Comparison of ENCODE assay signal across 8 mouse cellular contexts in genomic region chr1:102628061-102628460, GRCm38 (mm10).
DNase-seq lines count a peak whose midpoint lies in the region; ATAC-seq and TF ChIP-seq lines count a peak whose summit lies in the region.

No protein-coding gene starts in this region.

- peak; percentile 100 for ATAC-seq in forebrain, embryonic 12.5 days (ENCODE audit: low FRiP score)
- ATAC-seq in heart, embryonic 15.5 days (replicated peaks; ENCODE audit: insufficient number of reproducible peaks, insufficient read depth, low FRiP score, low read depth), result peak; percentile 100
- ATAC-seq in stomach, embryonic 14.5 days (ENCODE audit: insufficient number of reproducible peaks, insufficient read depth, low FRiP score, low read depth), result peak; percentile 100

- no peaks in the 10 kb centered on the region for H3K27me3 ChIP-seq in forebrain, embryonic 12.5 days
- no peaks in the 10 kb centered on the region for H3K27me3 ChIP-seq in heart, embryonic 15.5 days
- H3K27me3 ChIP-seq in liver, adult 2 months (ENCODE audit: control insufficient read depth, insufficient read depth, low read length), result no peaks in the 10 kb centered on the region
- H3K27me3 ChIP-seq in stomach, embryonic 14.5 days (ENCODE audit: control insufficient read depth, insufficient read depth, low read length), result no peaks in the 10 kb centered on the region

- WGBS in forebrain, embryonic 12.5 days, result 83% methylated on average over 7 of the region's 7 CpGs
- 82% methylated on average over 7 of the region's 7 CpGs for WGBS in heart, embryonic 15.5 days
- 87% methylated on average over 7 of the region's 7 CpGs for WGBS in liver, adult 2 months
- WGBS in stomach, embryonic 14.5 days, result 80% methylated on average over 7 of the region's 7 CpGs

- H3K4me1 ChIP-seq in forebrain, embryonic 12.5 days, result no peaks in the 10 kb centered on the region
- no peaks in the 10 kb centered on the region for H3K4me1 ChIP-seq in heart, embryonic 15.5 days (replicated peaks)
- no peaks in the 10 kb centered on the region for H3K4me1 ChIP-seq in liver, adult 2 months (ENCODE audit: control insufficient read depth, insufficient read depth, low read length)
- no peaks in the 10 kb centered on the region for H3K4me1 ChIP-seq in stomach, embryonic 14.5 days (ENCODE audit: control insufficient read depth, insufficient read depth, low read length)

- H3K4me3 ChIP-seq in forebrain, embryonic 12.5 days (replicated peaks), result no peak overlapping the region
- no peak overlapping the region for H3K4me3 ChIP-seq in heart, embryonic 15.5 days
- H3K4me3 ChIP-seq in liver, adult 2 months (ENCODE audit: insufficient read depth, low read depth, low read length), result no peak overlapping the region
- no peak overlapping the region for H3K4me3 ChIP-seq in stomach, embryonic 14.5 days (ENCODE audit: low read depth, low read length)

- H3K79me2 ChIP-seq in liver, adult 2 months (ENCODE audit: control insufficient read depth, insufficient read depth, low read length), result no peaks in the 10 kb centered on the region

- no peak overlapping the region for H3K27ac ChIP-seq in forebrain, embryonic 12.5 days
- H3K27ac ChIP-seq in heart, embryonic 15.5 days, result no peak overlapping the region
- no peak overlapping the region for H3K27ac ChIP-seq in liver, adult 2 months (replicated peaks; ENCODE audit: insufficient read depth, low read depth, low read length)
- no peak overlapping the region for H3K27ac ChIP-seq in stomach, embryonic 14.5 days (ENCODE audit: low read length)

- H3K9me3 ChIP-seq in forebrain, embryonic 12.5 days, result no peaks in the 10 kb centered on the region
- no peaks in the 10 kb centered on the region for H3K9me3 ChIP-seq in heart, embryonic 15.5 days (replicated peaks)
- no peaks in the 10 kb centered on the region for H3K9me3 ChIP-seq in stomach, embryonic 14.5 days (ENCODE audit: control insufficient read depth, low read depth, low read length)

- no peaks in the 10 kb centered on the region for H3K36me3 ChIP-seq in forebrain, embryonic 12.5 days (replicated peaks)
- H3K36me3 ChIP-seq in heart, embryonic 15.5 days, result no peaks in the 10 kb centered on the region
- no peaks in the 10 kb centered on the region for H3K36me3 ChIP-seq in liver, adult 2 months (ENCODE audit: control insufficient read depth, insufficient read depth, low read length)
- H3K36me3 ChIP-seq in stomach, embryonic 14.5 days (ENCODE audit: control insufficient read depth, insufficient read depth, low read length), result no peaks in the 10 kb centered on the region

- H3K4me2 ChIP-seq in forebrain, embryonic 12.5 days, result no peak overlapping the region
- no peak overlapping the region for H3K4me2 ChIP-seq in heart, embryonic 15.5 days
- no peak overlapping the region for H3K4me2 ChIP-seq in stomach, embryonic 14.5 days (replicated peaks; ENCODE audit: low read depth, low read length)

- no peak for TF ChIP-seq CTCF in liver, adult 2 months (IDR thresholded peaks at IDR 0.05; ENCODE audit: low read depth, low read length)

- peak; percentile 86 for DNase-seq in CD4-positive helper T cell, adult 2 months (ENCODE audit: low read depth, low spot score)
- peak; percentile 80 for DNase-seq in c-Kit-positive CD71-positive TER-119-negative erythroid progenitor cells, embryonic 14.5 days (ENCODE audit: low read depth)
- peak; percentile 95 for DNase-seq in kidney, postnatal 10 days
- peak; percentile 81 for DNase-seq in liver, adult 2 months (ENCODE audit: extremely low read depth, low read depth, low spot score)
- DNase-seq in naive thymus-derived CD4-positive, alpha-beta T cell, adult 2 months (ENCODE audit: low read depth), result peak; percentile 96

- TF ChIP-seq POLR2A in liver, adult 2 months (IDR thresholded peaks at IDR 0.05; ENCODE audit: extremely low read depth, insufficient read depth, low read length), result no peak

- no peak overlapping the region for H3K9ac ChIP-seq in forebrain, embryonic 12.5 days
- no peak overlapping the region for H3K9ac ChIP-seq in heart, embryonic 15.5 days
- H3K9ac ChIP-seq in liver, adult 2 months (ENCODE audit: low read depth, low read length), result no peak overlapping the region
- no peak overlapping the region for H3K9ac ChIP-seq in stomach, embryonic 14.5 days (replicated peaks; ENCODE audit: low read depth, low read length)
